Mouse (Mus musculus) olfactory bulb, adult 2 months (tissue): ENCODE results near the gene Serbp1. TPM values are rescaled to one million over a fixed set of nuclear protein-coding genes. Genes with fewer than 3 reads are reported as not detected.

Source experiments
- H3K27ac ChIP-seq: fragments of 200-500 bp; 2 replicates; pipeline ENCODE4 v1.5.1; 2012; ENCODE audit warnings: low read depth, low read length; ENCODE audit not compliant: insufficient read depth
- H3K4me1 ChIP-seq: fragments of 200-500 bp; 2 replicates; pipeline ENCODE4 v1.6.1; 2012; ENCODE audit warnings: low read length; ENCODE audit not compliant: control insufficient read depth, insufficient read depth
- H3K4me3 ChIP-seq: fragments of 200-500 bp; 2 replicates; pipeline ENCODE4 v1.5.1; 2012; ENCODE audit warnings: mild to moderate bottlenecking, low read depth, low read length, moderate library complexity; ENCODE audit not compliant: insufficient read depth
- CTCF ChIP-seq: fragments of 200-500 bp; IDR thresholded peaks from 2 replicates; pipeline ENCODE4 v1.5.1; 2012; ENCODE audit warnings: low read depth, mild to moderate bottlenecking, low read length, moderate library complexity; ENCODE audit not compliant: insufficient read depth
- POLR2A ChIP-seq: fragments of 200-500 bp; IDR thresholded peaks from 2 replicates; pipeline ENCODE4 v1.6.1; 2012; ENCODE audit warnings: mild to moderate bottlenecking, low read depth, low read length, moderate library complexity; ENCODE audit not compliant: insufficient read depth
- WGBS: fragments of 180-500 bp; shearing (Covaris S2); methylation state at CpG from one replicate; pipeline ENCODE4 v1.1.7; 2018; 5-methylcytosine and 5-hydroxymethylcytosine counted together
- polyA plus RNA-seq: library from polyadenylated mRNA; stranded (reverse); fragments of >200 nt; gene quantifications from 2 replicates; pipeline ENCODE4 v1.2.4, GENCODE M21; 2012; ENCODE audit warnings: low replicate concordance; ENCODE audit not compliant: missing spikeins, insufficient read depth, insufficient read length

The Serbp1 gene
- polyA plus RNA-seq, 1 experiment, result not detected

- 88% methylated on average over 10 of the region's 10 CpGs for WGBS
- Histone ChIP-seq H3K4me3 (no peak overlapping the region), H3K4me1 (no peaks in the 10 kb centered on the region; the same call in 1 of the 2 replicates), H3K27ac (no peak overlapping the region)
- no peak for TF ChIP-seq POLR2A
- no peak for TF ChIP-seq CTCF
Observed at GRCm38 (mm10) chr6:67303210-67303609, 65.2 kb downstream of the Serbp1 start.

DNA sequence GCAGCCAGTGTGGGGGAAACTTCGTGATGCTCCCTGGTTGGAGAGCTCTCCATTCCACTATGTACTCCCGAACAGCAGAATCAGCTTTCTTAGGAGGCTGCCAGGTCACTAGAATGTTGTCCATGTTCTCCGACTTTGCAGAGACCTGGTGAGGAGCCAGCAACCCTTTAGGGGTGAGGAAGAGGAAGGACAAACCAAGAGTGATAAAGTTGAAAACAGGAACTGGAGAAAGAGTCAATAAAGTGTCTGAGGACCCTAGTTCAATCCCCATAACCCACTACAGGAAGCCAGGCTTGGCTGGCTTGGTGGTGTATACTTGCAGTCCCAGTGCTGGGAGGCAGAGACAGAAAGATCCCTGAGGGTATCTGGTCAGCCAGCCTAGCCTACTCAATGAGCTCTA is 71.0 kb downstream of the Serbp1 start:
- Histone ChIP-seq H3K27ac (no peak overlapping the region), H3K4me3 (no peak overlapping the region), H3K4me1 (no peaks in the 10 kb centered on the region)
- WGBS, result 83% methylated on average over 3 of the region's 3 CpGs
- TF ChIP-seq POLR2A, result no peak
- TF ChIP-seq CTCF, result no peak

DNA sequence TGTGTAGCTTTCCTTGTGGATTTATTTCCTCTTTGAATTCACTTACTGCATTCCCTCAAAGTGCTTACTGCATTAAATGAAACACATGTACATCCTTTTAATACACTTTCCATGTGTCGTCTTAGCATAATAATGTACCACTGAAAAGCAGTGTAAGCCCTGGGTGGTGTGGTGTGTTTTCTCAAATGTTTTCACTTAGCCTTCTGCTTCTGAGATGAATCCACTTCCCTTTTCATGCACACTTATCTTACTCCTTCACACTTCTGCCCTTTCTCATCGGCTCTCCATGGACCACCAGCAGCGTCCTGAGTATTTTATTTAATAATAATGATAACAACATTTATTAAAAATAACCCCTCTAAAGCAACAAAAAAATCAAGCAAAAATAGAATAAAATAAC is 71.8 kb downstream of the Serbp1 start:
- no peak overlapping the region for H3K27ac ChIP-seq
- H3K4me1 ChIP-seq, result no peaks in the 10 kb centered on the region
- 81% methylated on average over 3 of the region's 3 CpGs for WGBS
- TF ChIP-seq POLR2A (no peak), CTCF (no peak)
- no peak overlapping the region for H3K4me3 ChIP-seq

GRCm38 (mm10) chr6:67314697-67315096 is 76.7 kb downstream of the Serbp1 start:
- Histone ChIP-seq H3K4me3 (no peak overlapping the region), H3K4me1 (no peaks in the 10 kb centered on the region), H3K27ac (no peak overlapping the region)
- TF ChIP-seq CTCF (no peak), POLR2A (no peak)
- WGBS, result 94% methylated on average over 1 of the region's 1 CpGs

GRCm38 (mm10) chr6:67317068-67317467 is 79.1 kb downstream of the Serbp1 start:
- 55% methylated on average over 5 of the region's 5 CpGs for WGBS
- H3K27ac ChIP-seq, result no peak overlapping the region
- no peak for TF ChIP-seq CTCF
- TF ChIP-seq POLR2A, result no peak
- H3K4me1 ChIP-seq, result no peaks in the 10 kb centered on the region
- no peak overlapping the region for H3K4me3 ChIP-seq

- no peak overlapping the region for H3K4me3 ChIP-seq
- TF ChIP-seq POLR2A (no peak), CTCF (no peak)
- no peak overlapping the region for H3K27ac ChIP-seq
- no peaks in the 10 kb centered on the region for H3K4me1 ChIP-seq
- WGBS, result 85% methylated on average over 8 of the region's 8 CpGs
Observed at GRCm38 (mm10) chr6:67317827-67318338, 79.9 kb downstream of the Serbp1 start.

DNA sequence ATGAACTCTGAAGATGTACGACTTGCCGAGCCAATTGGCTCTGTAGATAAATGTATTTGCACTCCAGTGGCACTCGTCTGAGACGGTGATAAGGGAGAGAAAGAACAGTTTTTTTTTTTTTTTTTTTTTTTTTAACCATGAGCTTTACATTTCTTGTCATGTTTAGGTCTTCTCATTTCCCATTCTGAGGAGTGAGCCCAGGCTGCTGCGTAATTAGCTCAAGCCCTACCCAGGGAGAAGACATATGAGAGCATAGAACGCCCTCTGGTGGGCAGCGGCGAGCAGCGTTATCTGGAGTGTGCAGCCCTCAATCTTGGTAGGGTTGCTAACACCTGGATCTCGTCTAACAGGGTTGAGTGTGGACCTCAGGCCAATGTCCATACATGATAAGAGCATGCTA is 80.5 kb downstream of the Serbp1 start:
- 35% methylated on average over 10 of the region's 10 CpGs for WGBS

DNA sequence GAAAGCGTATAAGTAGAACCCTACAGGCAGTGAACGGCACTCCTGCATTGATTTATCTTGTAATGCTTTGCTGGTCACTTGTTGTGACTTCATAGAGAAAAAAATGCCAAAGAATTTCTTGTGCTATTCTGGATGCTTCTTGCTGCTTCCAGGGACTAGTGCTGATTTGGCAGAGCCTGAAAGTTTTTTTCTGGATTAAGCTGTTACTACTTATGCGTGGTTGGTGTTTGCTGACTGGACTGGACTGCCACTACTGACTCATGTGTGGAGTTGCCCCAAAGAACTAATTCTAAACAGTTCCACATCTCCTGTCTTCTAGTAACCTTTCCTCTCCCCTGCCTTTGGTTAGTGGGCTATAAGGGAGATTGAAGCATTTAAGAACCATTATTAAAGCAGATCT is 85.8 kb downstream of the Serbp1 start:
- Histone ChIP-seq H3K27ac (no peak overlapping the region), H3K4me3 (no peak overlapping the region), H3K4me1 (no peaks in the 10 kb centered on the region)
- 87% methylated on average over 3 of the region's 3 CpGs for WGBS
- TF ChIP-seq CTCF (no peak), POLR2A (no peak)

More for the DNA sequence above, 80.5 kb downstream of the Serbp1 start:
- Histone ChIP-seq H3K4me1 (no peaks in the 10 kb centered on the region), H3K4me3 (no peak overlapping the region), H3K27ac (no peak overlapping the region)
- peak; percentile 30; the same call in 1 of the 2 replicates for TF ChIP-seq CTCF
- TF ChIP-seq POLR2A, result no peak

GRCm38 (mm10) chr6:67337943-67338342 is 100.0 kb downstream of the Serbp1 start:
- Histone ChIP-seq H3K4me3 (no peak overlapping the region), H3K4me1 (no peaks in the 10 kb centered on the region), H3K27ac (no peak overlapping the region)
- TF ChIP-seq CTCF, result no peak
- no peak for TF ChIP-seq POLR2A

GRCm38 (mm10) chr6:67339494-67339893 is 101.5 kb downstream of the Serbp1 start:
- no peak overlapping the region for H3K4me3 ChIP-seq
- H3K27ac ChIP-seq, result no peak overlapping the region
- TF ChIP-seq POLR2A (no peak), CTCF (no peak)
- H3K4me1 ChIP-seq, result no peaks in the 10 kb centered on the region

Other genes starting within 250 kb of the Serbp1 start
- gene Gadd45a, start 200.7 kb upstream of the Serbp1 start, polyA plus RNA-seq, result not detected in 2 replicates
- gene Il12rb2, start 138.0 kb downstream of the Serbp1 start, polyA plus RNA-seq, result not detected in 2 replicates